Mouse (Mus musculus) C2C12 (cell line): Measurements from ENCODE around the gene Cib1. TPM values are rescaled to one million over a fixed set of nuclear protein-coding genes. Genes with fewer than 3 reads are reported as not detected.

Experiments
- H3K27me3 ChIP-seq: one replicate; pipeline ENCODE4 v1.6.1; 2011; ENCODE audit not compliant: control insufficient read depth, insufficient read depth, insufficient read length
- H3K36me3 ChIP-seq: one replicate; pipeline ENCODE4 v1.6.1; 2011; ENCODE audit not compliant: control insufficient read depth, insufficient read depth
- H3K4me3 ChIP-seq: one replicate; pipeline ENCODE4 v1.5.1; 2011; ENCODE audit warnings: mild to moderate bottlenecking, control low read depth; ENCODE audit not compliant: poor library complexity, insufficient read depth, severe bottlenecking
- H3K79me2 ChIP-seq: one replicate; pipeline ENCODE4 v1.6.1; 2011; ENCODE audit not compliant: control insufficient read depth, insufficient read depth
- H3K79me3 ChIP-seq: one replicate; pipeline ENCODE4 v1.6.1; 2011; ENCODE audit warnings: low read depth, control low read depth
- H3ac ChIP-seq: one replicate; pipeline ENCODE3; 2011; ENCODE audit warnings: low read depth; ENCODE audit not compliant: control insufficient read depth, insufficient read length
- CEBPB ChIP-seq: IDR thresholded peaks from one replicate; pipeline ENCODE4 v1.6.1; 2011; ENCODE audit warnings: low read depth, mild to moderate bottlenecking, control low read depth, moderate library complexity
- CTCF ChIP-seq: IDR thresholded peaks from one replicate; pipeline ENCODE4 v1.5.1; 2011; ENCODE audit not compliant: control insufficient read depth, insufficient read depth, insufficient read length
- FOSL1 ChIP-seq: IDR thresholded peaks from one replicate; pipeline ENCODE4 v1.8.0; 2011; ENCODE audit warnings: mild to moderate bottlenecking, low read length; ENCODE audit not compliant: poor library complexity, insufficient read depth, severe bottlenecking
- MAX ChIP-seq: IDR thresholded peaks from one replicate; pipeline ENCODE4 v1.6.1; 2011; ENCODE audit warnings: mild to moderate bottlenecking, control low read depth
- MYOD1 ChIP-seq: IDR thresholded peaks from one replicate; pipeline ENCODE4 v1.6.1; 2011; ENCODE audit warnings: low read depth; ENCODE audit not compliant: control insufficient read depth, insufficient read length
- MYOG ChIP-seq: IDR thresholded peaks from one replicate; pipeline ENCODE4 v1.6.1; 2011; ENCODE audit not compliant: control insufficient read depth, insufficient read length; ENCODE audit errors: extremely low read depth
- USF1 ChIP-seq: IDR thresholded peaks from one replicate; pipeline ENCODE4 v1.6.1; 2011; ENCODE audit warnings: low read depth, mild to moderate bottlenecking, control low read depth, moderate library complexity
- polyA plus RNA-seq: library from polyadenylated mRNA; unstranded; fragments of >200 nt; fragmentation: generic; extraction: Trizol; gene quantifications from one replicate; pipeline ENCODE4 v1.2.1, GENCODE M21; 2012; ENCODE audit warnings: missing spikeins

The Cib1 gene
- polyA plus RNA-seq, 1 experiment = 131 TPM

DNA sequence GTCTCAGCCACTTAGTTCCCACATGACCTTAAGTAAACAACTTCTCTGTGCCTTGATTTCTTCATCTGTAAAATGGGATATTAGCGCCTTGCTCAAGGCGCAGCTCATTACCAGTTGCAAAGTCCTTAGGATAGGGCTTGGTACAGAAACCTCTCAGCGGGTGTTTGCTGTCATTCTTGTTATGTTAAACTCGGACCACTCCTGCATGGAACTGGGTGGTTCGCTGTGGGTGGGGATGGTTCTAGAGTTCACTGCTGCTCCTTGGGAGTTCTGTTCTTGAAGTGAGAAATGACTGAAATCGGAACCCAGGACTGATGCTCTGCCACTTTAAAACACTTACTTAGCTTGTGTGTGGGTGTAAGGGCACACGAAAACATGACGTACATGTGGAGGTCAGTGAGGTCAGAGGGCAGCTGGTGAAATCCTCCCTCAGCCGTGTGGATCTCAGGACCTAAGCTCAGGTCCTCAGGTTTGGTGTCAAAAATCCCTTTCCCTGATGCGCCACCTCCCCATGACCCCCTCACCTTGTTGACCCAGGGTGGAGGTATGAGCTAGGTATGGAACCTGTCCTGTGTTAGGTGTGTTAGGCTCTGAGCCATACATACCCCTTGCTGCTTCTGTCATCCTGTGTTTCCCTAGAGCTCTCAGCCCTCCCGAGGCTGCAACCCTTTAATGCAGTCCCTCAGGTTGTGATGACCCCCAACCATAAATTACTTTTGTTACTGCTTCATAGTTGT, 32.6 kb downstream of the Cib1 start:
- no peak for TF ChIP-seq USF1
- TF ChIP-seq FOSL1 = no peak
- TF ChIP-seq CEBPB = no peak
- no peak for TF ChIP-seq MAX
- TF ChIP-seq MYOG = no peak
- no peak for TF ChIP-seq CTCF
- no peak for TF ChIP-seq MYOD1
- Histone ChIP-seq H3K79me2 (peaks cover 86% of the 10 kb centered on the region), H3ac (no peak overlapping the region), H3K79me3 (peaks cover 66% of the 10 kb centered on the region), H3K27me3 (no peaks in the 10 kb centered on the region), H3K36me3 (peaks cover 30% of the 10 kb centered on the region), H3K4me3 (peak overlapping the region; percentile 59)

GRCm38 (mm10) chr7:80199286-80199685, 33.3 kb downstream of the Cib1 start:
- no peaks in the 10 kb centered on the region for H3K27me3 ChIP-seq
- peaks cover 29% of the 10 kb centered on the region for H3K36me3 ChIP-seq
- peak overlapping the region; percentile 66 for H3ac ChIP-seq
- H3K79me2 ChIP-seq = peaks cover 82% of the 10 kb centered on the region
- H3K79me3 ChIP-seq = peaks cover 61% of the 10 kb centered on the region
- no peak for TF ChIP-seq MYOG
- TF ChIP-seq CTCF = no peak
- no peak for TF ChIP-seq CEBPB
- no peak for TF ChIP-seq FOSL1
- no peak for TF ChIP-seq MYOD1
- TF ChIP-seq USF1 = no peak
- TF ChIP-seq MAX = no peak
- peak overlapping the region; percentile 59 for H3K4me3 ChIP-seq

GRCm38 (mm10) chr7:80198863-80199262, 33.8 kb downstream of the Cib1 start:
- H3K4me3 ChIP-seq = peak overlapping the region; percentile 59
- H3K36me3 ChIP-seq = peaks cover 27% of the 10 kb centered on the region
- H3K79me2 ChIP-seq = peaks cover 82% of the 10 kb centered on the region
- peak overlapping the region; percentile 66 for H3ac ChIP-seq
- peaks cover 58% of the 10 kb centered on the region for H3K79me3 ChIP-seq
- no peaks in the 10 kb centered on the region for H3K27me3 ChIP-seq
- no peak for TF ChIP-seq FOSL1
- no peak for TF ChIP-seq CTCF
- no peak for TF ChIP-seq MAX
- TF ChIP-seq USF1 = no peak
- no peak for TF ChIP-seq CEBPB
- no peak for TF ChIP-seq MYOD1
- no peak for TF ChIP-seq MYOG

- Histone ChIP-seq H3ac (peak overlapping the region; percentile 66), H3K27me3 (no peaks in the 10 kb centered on the region), H3K79me3 (peaks cover 57% of the 10 kb centered on the region), H3K79me2 (peaks cover 82% of the 10 kb centered on the region), H3K4me3 (peak overlapping the region; percentile 59), H3K36me3 (peaks cover 24% of the 10 kb centered on the region)
- TF ChIP-seq MYOG (no peak), USF1 (peak; percentile 90), MAX (peak; percentile 70)
These were observed 34.5 kb downstream of the Cib1 start for GRCm38 (mm10) chr7:80197941-80198778.

- TF ChIP-seq MYOD1 (no peak), USF1 (no peak), MYOG (no peak), CTCF (no peak), MAX (peak; percentile 18), CEBPB (no peak), FOSL1 (no peak)
- Histone ChIP-seq H3K27me3 (no peaks in the 10 kb centered on the region), H3K4me3 (no peak overlapping the region)
These were observed 35.2 kb downstream of the Cib1 start for GRCm38 (mm10) chr7:80197371-80197770.

More at GRCm38 (mm10) chr7:80197371-80197770, 35.2 kb downstream of the Cib1 start:
- Histone ChIP-seq H3K36me3 (peaks cover 16% of the 10 kb centered on the region), H3K79me3 (peaks cover 49% of the 10 kb centered on the region), H3ac (no peak overlapping the region), H3K79me2 (peaks cover 81% of the 10 kb centered on the region)
